Mouse (Mus musculus) skeletal muscle tissue, adult 2 months (tissue): ENCODE results near the gene Prkce.

Experiments
- DNase-seq: peaks from one replicate; pipeline ENCODE4 v3.0.0-alpha.2; 2012; ENCODE audit warnings: low read depth, low spot score

Gene Prkce

DNA sequence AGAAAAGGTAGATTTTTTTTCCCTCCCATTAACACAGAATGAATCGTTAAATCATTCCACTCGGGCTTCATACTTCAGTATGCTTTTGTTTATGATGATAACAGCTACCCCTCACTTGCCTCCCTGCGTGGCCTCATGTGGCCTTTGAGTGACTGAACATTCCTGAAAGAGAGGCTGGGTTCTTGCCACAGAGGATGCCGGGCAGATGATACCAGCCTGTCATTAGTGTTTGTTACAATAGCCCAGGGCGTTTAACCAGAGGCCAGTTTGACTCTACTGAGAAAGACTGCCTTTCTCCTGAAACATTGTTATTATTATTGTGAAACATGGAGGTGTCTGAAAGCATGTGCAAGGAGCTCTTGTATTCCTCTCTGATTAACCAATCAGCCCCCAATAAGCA is 444.2 kb downstream of the Prkce start:
- DNase-seq, result no peak

DNA sequence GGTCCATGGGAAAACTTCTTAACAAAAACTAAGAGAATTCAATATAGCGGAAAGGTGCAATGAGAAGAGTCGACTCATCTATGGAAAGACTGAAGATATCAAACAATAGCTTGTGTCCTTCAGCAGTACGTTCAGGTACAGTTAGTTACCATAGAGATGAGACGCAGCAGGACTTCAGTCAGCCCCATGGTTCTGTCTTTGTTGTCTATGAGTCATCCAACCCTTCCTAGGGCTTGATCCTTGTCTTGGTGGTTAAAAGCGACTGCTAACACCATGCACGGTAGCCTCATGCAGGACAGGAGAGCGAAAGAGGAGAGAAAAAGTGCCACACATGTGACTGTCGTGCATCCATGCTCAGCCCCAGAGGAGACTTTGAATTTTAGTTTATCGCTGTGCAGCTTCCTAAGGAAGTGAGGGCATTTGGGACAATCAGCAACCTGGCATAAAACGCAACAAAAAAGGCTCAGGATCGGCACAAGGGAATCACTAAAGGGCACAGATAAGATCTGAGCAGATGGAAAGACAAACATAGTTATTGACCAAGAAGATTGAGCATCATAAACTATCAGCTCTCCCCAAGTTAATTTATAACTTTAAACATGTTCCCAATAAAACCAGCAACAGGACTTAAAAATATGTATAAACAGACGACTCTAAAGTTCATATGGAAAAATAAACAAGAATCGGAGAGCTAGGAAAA is 448.2 kb downstream of the Prkce start:
- DNase-seq, result no peak

DNA sequence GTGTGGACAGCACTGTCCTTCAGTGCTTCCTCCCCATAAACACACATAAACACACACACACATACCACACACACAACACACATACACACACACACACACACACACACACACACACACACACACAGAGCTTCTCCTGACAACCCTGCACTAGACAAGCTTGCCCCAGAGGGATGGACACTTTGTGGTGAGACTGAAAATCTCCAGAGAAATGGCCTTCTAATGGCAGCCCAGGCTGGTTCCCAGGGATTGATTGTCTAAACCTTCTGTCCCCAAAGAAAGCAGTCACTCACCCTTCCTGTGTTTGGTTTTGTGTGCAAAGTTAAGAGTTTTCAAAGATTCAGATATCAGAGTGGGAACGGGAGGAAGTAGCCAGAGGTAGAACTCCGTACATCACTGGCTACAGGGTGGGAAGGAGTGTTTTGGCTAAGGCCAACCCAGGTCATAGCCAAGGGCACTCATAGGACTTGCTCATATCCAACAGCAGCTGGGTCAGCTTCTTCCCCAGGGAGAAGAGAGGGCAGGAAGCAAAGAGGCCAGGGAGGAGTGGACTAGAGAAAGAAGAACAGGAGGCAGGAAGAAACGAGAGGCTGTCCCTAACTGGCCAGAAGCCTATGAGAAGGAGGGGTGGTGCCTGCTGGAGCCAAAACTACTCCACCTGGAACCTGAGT is 450.1 kb downstream of the Prkce start:
- DNase-seq, result peak; percentile 42

DNA sequence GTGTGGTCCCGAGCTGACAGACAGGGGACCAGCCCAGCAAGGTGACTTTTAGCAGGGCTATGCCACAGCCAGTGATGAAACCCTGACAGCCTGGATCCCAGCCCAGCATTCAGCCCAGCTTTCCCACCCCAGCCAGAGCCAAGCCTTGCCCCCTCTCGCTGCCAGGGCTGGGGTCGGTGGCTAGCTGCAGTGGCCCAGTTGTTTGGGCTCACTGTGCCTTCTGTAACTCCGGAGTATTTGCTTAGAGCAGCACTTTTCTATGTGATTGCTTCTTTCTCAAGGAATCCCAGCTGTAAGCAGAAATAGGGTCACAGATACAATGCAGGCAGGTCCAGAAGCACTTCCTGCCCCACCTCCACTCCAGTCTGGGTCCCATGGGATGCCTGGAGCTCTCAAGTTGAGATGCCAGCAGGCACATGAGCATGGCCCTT is 450.9 kb downstream of the Prkce start:
- DNase-seq, result peak; percentile 19

DNA sequence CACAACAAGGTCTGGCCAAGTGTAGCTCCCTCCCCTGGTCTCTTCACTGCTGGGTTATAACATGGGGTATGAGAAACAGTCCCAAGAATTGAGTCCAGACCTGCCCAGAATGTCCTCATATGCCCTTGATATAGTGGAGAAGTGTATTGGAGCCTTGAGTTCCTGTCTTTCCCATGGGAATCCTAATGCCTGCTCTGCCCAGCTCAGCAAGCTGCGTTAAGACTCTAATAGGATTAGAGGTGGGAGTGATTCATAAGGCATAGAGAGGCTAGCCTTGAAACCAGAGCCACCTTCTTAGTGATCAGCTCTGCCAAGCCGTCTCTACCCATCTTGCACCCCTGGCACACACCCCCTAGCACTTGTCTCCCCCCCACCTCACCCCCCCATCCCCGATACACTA is 455.3 kb downstream of the Prkce start:
- DNase-seq, result no peak

DNA sequence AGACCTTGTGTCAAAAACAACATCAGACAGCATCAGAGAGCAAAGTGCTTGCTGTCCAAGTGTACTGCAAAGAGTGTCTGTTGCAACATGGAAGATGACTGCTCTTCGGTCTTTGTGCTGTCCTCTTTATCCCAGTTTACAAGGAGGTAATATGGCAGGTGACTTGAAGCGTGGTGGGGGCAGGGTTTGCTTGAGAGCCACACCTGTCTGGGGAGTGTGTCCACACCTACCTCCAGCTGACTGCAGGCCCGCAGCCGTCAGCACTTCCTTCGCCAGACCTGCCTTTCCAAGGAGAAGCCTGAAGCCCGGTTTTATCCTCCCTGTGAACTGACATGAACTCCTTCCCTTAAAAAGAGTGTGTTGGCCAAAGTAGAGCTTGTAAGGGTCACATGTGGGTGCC is 458.9 kb downstream of the Prkce start:
- DNase-seq, result peak; percentile 14

DNA sequence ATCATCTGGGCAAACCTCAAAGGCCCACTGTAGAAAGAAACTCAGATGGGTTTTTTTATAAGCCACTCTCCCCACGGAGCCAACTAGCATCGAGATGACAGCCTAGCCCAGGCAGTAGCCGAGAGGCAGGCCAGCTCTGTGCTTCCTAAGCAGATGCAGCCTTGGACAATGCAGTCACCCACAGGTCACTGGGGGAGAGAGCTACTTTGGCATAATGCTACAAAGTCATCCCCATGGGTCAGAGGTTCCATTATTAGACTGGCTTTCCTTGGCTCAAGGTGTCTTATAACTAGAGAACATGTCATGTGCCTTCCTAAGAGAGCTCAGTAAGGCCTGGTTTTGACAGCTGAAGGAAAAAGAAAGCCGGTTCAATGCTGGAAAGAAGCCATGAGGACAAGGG is 465.5 kb downstream of the Prkce start:
- DNase-seq, result no peak

DNA sequence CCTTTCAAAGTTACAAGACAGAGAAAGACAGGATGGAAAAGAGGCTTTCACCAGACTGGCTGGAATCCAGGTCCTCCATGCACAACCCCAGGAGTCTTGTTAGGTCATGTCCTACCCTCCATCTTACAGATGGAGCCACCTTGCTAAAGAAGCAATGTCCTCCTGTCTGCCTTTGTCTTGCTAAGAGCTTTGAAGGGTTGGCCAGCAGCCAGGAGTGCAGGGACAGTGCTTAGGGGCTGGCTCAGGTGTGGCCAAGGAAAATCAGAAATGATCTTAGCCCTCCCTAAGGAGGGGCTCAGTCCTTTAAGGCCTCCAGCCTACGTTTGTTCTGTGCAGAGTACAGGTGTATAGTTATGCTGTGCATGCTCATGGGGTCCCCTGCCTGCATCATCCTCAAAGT is 469.7 kb downstream of the Prkce start:
- no peak for DNase-seq

DNA sequence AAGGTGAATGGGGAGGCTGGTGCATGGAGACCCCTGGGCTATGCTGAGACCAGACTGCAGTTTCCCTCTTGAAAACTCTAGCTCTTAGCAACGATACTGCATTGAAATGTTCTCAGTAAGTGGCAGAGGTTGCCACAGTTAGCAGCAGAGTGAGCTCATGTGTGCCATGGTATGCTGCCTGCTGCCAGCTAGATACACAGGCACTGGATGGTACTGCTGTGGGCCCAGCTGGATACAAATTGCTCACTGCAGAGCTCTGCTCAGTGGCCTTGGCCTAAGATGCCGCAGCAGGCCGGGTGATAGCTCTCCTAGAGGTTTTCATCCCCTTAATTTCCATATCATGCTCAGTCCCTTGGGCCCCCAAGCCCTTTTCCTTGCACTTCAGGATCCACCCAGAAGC is 471.7 kb downstream of the Prkce start:
- DNase-seq, result no peak

DNA sequence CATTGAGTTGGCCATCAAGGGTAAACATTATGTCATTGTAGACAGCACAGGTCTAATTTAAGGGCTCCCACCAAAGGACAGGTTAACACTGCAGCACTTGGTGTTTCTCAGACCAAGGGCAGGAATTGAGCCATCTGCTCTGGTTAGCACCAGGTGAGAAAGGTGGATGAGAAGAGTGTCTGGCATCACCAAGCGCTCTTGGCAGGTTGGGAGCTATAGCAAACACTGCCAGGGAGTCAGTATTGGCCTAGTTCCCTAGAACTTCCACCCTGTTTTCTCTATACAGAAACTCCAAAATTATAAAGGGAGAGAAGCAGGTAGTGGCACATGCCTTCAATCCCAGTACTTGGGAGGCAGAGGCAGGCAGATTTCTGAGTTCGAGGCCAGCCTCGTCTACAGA is 479.6 kb downstream of the Prkce start:
- DNase-seq, result no peak

DNA sequence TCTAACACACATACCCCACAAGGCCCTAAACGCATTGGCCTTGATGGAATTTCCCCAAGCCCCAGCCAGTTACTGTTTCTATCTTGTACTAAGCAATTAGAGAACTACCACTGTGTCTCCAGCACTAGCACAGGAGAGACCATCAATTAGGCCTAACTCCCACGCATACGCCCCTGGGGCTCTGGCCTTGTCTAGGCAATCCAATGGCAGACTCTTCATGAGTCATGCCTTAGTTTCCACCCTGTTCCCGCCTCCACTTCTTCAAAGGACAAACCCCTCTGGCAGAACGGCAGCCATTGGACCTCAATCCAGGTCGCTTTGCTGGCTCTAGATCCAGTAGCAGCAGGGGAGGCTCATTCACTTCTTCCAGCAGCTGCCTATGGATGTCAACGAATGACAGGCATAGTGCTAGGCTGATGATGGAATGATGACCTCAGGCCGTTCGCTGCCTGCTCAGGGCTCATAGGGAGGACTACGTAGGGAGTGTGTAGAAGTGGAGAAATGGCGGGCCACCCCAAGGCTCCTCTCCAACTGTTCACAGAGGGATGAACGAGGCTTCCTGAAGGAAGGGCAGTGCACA is 481.4 kb downstream of the Prkce start:
- no peak for DNase-seq

DNA sequence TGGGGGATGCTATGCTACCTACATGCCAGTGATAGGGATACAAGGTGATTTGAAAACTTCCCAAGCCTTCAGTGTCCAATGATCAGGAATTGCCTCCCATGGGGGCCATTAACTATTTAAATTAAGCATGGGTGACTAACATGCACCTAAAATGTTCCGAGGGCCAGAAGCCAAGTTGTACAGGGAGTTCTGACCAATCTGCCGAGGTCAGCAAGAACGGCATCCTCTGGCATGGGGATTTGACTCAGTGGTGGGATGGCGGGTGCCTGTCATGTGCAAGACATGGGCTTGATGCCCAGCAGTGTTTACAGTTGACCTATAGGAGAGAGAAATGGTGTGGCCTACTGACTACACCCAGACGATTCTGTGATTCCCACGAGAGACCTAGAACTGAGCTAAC is 482.7 kb downstream of the Prkce start:
- DNase-seq, result no peak

DNA sequence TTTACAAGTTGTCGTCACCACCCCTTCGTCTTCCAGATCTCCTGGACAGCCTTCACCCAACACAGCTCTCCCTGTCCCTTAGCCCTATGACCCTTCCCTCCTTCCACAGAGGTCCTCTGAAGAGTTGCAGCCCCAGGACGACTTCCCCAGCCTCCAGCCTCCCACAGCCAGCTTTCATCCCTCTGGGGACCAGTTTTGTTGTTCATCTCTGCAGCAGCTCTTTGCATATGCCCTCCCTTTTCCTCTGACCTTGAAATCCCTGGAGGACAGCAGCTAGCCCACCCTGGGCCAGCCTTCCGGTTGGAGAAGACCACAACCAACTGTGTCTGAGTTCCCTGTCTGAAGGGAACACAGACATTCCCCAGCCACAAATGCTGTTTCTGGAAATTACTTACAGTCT is 483.5 kb downstream of the Prkce start:
- no peak for DNase-seq

DNA sequence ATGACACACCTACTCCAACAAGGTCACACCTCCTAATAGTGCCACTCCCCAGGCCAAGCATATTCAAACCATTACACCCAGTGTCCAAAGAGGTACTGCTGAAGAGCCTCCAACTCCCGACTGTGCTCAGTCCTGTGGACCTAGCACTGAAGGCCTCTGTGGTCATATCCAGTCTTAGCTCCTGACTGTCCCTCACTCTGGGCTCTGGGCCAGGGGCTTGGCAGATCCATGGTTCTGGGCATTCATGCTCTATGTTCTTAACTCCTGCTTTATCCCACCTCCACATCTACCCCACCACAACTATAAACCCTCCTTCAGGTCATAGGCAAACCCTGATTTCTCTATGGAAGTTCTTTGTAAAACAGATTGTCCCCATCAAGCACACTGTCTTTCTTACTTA is 485.2 kb downstream of the Prkce start:
- DNase-seq, result no peak

DNA sequence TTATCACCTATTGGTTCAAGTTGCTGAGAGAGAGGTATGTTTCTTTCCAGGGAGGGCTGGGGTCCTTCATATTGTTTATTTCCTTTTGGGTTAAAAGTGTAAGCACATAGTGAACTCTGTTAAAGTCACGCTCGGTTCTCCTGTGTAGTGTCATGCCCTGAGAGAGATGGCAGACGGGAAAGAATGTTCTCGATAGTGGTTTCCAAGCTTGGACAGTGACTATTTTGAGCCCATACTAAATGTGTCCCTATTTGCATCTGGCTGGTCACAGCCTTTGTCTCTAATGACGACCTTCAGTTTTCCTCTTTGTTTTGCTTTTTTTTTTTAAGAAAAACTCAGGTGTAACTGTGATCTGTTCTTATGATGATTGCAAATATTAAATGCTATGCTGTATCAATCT is 488.8 kb downstream of the Prkce start:
- no peak for DNase-seq

DNA sequence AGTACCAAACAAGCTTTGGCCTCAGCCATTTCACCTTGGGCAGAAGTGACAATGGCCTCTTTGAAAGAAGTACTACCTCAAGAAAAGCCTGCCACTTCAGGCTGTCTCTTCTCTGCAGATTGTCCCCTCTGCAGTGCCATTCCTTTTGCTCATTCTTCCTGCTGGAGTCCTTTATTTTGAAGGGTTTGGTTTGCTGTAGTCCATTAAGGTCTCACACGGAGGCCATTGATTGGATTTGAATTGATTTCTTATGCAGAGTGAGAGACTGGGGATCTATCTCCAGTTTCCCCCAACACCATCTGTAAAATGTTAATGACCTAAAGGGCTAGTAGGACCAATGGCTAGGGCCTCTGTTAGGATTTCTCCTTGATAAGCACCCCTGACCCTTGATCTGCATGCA is 494.7 kb downstream of the Prkce start:
- no peak for DNase-seq

DNA sequence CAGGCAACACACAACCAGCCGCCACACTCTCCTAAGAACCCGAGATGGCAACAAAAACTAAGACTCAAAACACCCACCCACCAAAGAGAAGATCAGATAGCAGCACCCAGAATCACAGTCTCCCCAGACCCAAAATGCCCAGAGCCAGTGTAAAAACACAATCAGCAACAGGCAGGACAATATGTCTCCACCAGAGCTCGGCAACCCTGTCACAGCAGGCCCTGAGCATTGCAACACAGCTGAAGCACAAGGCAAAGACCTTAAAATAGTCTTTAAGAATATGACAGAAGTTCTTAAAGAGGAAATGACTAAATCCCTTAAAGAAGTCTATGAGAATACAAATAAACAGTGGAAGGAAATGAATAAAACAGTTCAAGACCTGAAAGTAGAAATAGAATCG is 495.9 kb downstream of the Prkce start:
- peak; percentile 7 for DNase-seq

DNA sequence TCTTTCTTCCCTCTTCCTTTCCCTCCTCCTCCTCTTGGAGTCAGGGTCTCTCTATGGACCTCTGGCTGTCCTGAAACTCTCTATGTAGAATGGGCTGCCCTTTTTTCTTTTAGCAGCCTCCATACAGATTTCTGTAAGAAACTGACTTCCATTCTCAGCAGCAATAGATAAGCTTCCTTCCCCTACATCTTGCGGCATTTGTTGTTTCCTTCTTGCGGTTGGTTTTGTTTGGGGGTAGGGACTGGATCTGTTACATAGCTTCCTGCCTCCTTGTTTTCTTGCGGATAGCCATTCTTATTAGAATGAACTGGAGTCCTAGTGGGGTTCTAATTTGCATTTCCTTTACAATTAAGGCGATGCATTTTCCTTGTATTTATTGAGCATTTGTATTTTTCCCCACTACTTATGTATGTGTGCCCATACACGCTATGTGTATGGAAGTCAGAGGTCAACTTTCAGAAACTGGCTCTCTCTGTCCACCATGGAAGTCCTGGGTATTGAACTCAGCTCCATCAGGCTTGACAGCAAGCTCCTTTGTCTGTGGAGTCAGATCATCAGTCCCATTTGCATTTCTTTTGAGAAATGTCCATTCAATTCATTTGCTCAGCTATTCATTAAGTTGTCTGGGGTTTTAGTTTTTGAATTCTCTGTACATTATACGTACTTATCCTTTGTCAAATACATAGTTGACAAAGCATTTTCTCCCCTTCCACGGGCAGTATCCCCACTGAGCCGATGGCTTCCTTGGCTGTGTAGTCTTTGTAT is 500.4 kb downstream of the Prkce start:
- no peak for DNase-seq

DNA sequence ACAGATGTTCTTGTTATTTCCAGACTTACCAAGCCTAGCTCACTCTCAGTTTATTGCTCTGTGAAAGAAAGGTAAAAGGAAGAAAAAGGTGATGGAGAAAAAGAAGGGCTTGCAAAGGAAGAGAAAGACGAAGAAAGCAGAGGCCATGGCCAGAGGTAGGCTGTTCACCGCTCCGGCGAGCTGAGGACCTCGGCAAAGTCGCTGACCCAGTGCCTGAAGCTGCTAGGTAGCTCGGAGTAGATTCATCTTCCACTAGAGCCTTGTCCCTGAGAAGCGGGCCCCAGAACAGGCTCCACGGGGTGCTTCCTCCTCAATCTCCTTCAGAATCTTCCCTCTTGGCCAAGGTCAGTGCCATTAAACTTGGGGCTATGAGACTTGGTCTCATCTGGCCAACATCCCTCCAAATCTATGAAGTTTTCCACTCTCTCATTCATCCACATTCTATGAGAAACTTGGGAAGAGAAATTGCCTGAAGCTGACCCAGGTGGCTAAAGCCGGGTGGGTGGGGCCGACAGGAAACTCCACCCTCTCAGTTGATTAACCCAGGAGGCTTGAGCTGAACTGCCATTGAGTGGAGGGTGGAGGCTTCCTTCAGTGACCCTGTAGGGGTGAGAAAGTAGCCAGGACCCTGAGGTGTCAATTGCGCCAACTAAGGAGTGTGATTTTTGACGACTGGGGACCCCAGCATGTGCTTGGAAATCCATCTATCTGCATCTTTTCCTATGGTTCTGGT is 502.2 kb downstream of the Prkce start:
- DNase-seq, result no peak

DNA sequence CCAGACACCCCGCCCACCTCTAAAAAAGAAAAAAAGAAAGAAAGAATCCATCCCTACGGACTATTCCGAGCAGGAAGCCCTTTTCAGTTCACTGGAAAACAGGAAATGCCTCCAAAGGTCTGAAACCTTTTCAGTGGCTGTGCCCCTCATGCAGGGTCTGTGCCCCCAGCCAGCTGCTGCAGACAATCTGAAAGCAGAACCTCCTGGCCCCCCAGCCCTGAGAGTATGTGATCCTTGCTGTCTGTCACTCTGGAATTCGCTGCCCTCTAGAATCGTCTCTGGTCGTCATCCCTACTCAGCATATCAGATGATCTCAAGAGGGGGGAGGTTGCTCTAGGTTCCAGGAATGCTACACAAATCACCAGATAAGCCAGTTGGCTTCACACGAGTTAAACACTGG is 503.1 kb downstream of the Prkce start:
- no peak for DNase-seq

DNA sequence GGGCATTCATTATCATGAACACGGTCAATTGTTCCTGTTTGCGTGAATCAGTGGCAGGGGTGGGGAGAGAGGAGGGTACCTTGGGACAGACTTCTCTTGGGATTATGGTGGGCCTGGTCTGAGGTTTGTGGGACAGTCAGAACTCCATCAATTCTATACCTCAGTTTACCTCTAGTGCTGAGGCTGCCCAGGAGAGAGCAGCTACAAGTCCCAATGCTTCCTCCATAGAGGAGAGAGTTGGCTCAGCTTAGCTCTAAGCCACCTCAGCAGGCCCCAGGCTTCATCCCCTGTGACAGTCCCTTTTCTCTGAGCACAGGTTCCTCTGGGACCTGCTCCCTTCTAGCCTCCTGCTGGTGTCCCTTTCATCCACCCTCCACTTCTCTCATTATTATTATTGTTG is 507.4 kb downstream of the Prkce start:
- no peak for DNase-seq

DNA sequence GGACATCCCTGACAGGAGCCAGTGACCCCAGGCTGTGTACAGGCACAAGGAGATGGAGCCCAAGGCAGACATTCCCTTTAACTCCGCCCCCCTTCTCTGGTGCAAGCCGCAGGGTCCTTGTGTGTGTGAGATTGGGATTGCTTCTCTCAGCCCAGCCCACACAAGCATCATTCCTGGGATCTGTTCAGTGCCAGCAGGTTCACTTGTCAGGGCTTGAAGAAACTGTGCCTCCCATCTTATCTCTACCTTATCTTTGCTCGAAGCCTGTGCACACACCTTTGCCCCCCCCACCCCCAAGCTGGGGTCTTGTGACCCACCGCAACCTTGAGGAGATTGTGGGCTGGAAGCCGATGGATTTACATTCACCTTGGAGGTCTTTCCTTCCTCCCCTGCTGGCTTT is 508.8 kb downstream of the Prkce start:
- no peak for DNase-seq
